Mouse (Mus musculus): ENCODE measurements around the gene Pcsk4. TPM values are rescaled to one million over a fixed set of nuclear protein-coding genes. Genes with fewer than 3 reads are reported as not detected.

The Pcsk4 gene
- total RNA-seq (2014; rRNA removed) (3.8 and 6.7 TPM in 2 replicates), polyA plus RNA-seq (2015; fragmentation: Nextera tagmentation; extraction: Ambion mirVana) (11.0 and 11.8 TPM in 2 replicates)

DNA sequence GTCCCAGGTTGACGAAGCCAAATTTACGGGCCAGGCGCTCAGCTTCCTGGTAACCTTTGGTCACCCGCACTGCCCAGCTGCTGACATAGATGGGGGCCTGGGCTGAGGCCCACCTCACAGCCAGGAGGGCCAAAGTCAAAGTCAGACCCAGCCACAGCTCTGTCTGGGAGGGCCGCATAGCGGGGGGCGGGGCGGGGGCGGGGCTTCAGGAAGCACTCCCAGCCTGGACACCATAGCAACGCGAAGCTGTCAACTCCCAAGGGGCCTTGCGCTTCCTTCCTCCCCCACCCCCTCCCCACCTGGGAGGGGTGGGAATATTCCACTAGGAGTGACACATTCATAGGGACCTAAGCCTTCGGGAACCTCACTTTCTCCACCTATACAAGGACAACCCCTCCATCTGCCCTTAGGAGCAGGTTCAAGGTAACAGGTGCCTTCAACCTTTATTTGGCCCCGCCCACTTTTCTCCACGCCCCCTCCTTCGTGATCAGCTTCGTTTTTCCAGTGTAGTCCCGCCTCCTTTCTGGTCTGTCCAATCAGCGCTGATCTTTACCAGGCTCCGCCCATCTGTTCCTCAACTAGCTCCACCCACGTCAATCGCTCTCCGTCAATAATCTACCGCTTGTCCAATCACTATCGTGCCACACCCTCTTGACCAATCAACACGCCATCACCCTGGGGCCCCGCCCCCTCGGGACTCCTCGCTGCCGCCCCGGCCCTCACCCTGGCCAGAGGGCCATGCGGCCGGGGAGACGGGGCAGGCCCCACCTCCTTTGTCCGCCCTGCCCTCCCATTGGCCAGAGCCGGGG, at the start of gene Pcsk4, which contains the start of gene Reep6:
Gene Pcsk4 (minus strand): TSS at position 226 of the 809 bp plus-strand sequence.
Gene Reep6 (plus strand): TSS at position 681 of the 809 bp plus-strand sequence.
- H3K9ac ChIP-seq (replicated peaks; ENCODE audit: low read length) = peak within 1 kb of the TSS; percentile 50
- peak within 1 kb of the TSS; percentile 74 for H3K4me2 ChIP-seq (ENCODE audit: low read depth, low read length)
- H3K27ac ChIP-seq = no peak within 1 kb of the TSS
- no peaks in the 10 kb centered on the region for H3K9me3 ChIP-seq (ENCODE audit: low read length)
- 5% methylated on average over 36 of the region's 36 CpGs for WGBS
- no peaks in the 10 kb centered on the region for H3K36me3 ChIP-seq (ENCODE audit: insufficient read depth, low read length)
- no peak for TF ChIP-seq CTCF (IDR thresholded peaks at IDR 0.05; ENCODE audit: low read depth)
- no peaks in the 10 kb centered on the region for H3K27me3 ChIP-seq (ENCODE audit: insufficient read depth, low read length)
- ATAC-seq (peak; percentile 97), DNase-seq (ENCODE audit: low spot score) (peak; percentile 98)
- peaks cover 6% of the 10 kb centered on the region for H3K4me1 ChIP-seq (ENCODE audit: insufficient read depth, low read length)
- H3K4me3 ChIP-seq (ENCODE audit: low read length) = peak within 1 kb of the TSS; percentile 44

DNA sequence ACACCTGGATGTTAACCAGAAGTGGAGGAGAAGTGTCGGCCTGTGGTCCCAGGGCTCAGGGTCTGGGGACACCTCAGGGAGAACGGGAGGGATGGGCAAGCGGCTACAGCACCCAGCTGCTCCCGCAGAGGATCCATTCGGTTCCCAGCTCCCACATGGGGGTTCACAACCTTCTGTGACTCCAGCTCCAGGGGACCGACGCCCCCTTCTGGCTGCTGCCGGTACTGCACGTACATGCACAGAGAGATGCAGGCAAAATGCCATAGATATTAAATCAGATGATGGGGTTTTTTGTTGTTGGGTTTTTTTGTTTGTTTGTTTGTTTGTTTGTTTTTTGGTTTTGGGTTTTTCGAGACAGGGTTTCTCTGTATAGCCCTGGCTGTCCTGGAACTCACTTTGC, 48.4 kb upstream of the Pcsk4 start:
- Histone ChIP-seq H3K27ac (no peak overlapping the region), H3K27me3 (ENCODE audit: insufficient read depth, low read length) (no peaks in the 10 kb centered on the region), H3K36me3 (ENCODE audit: insufficient read depth, low read length) (peaks cover 28% of the 10 kb centered on the region), H3K9ac (replicated peaks; ENCODE audit: low read length) (no peak overlapping the region), H3K4me3 (ENCODE audit: low read length) (no peak overlapping the region), H3K4me2 (ENCODE audit: low read depth, low read length) (no peak overlapping the region), H3K9me3 (ENCODE audit: low read length) (no peaks in the 10 kb centered on the region), H3K4me1 (ENCODE audit: insufficient read depth, low read length) (no peaks in the 10 kb centered on the region)
- no peak for DNase-seq (ENCODE audit: low spot score)
- peak; percentile 75 for TF ChIP-seq CTCF (IDR thresholded peaks at IDR 0.05; ENCODE audit: low read depth)
- 49% methylated on average over 10 of the region's 10 CpGs for WGBS
- no peak for ATAC-seq

GRCm38 (mm10) chr10:80376160-80376559, 46.9 kb upstream of the Pcsk4 start:
- no peaks in the 10 kb centered on the region for H3K4me1 ChIP-seq (ENCODE audit: insufficient read depth, low read length)
- peak; percentile 96 for TF ChIP-seq CTCF (IDR thresholded peaks at IDR 0.05; ENCODE audit: low read depth)
- DNase-seq (ENCODE audit: low spot score) (peak; percentile 97), ATAC-seq (peak; percentile 58)
- no peak overlapping the region for H3K27ac ChIP-seq
- no peaks in the 10 kb centered on the region for H3K27me3 ChIP-seq (ENCODE audit: insufficient read depth, low read length)
- peaks cover 15% of the 10 kb centered on the region for H3K36me3 ChIP-seq (ENCODE audit: insufficient read depth, low read length)
- WGBS = 1% methylated on average over 7 of the region's 7 CpGs
- H3K9ac ChIP-seq (replicated peaks; ENCODE audit: low read length) = no peak overlapping the region
- no peaks in the 10 kb centered on the region for H3K9me3 ChIP-seq (ENCODE audit: low read length)
- no peak overlapping the region for H3K4me2 ChIP-seq (ENCODE audit: low read depth, low read length)
- no peak overlapping the region for H3K4me3 ChIP-seq (ENCODE audit: low read length)

- no peak overlapping the region for H3K4me2 ChIP-seq (ENCODE audit: low read depth, low read length)
- H3K36me3 ChIP-seq (ENCODE audit: insufficient read depth, low read length) = no peaks in the 10 kb centered on the region
- no peak overlapping the region for H3K9ac ChIP-seq (replicated peaks; ENCODE audit: low read length)
- WGBS = 22% methylated on average over 6 of the region's 6 CpGs
- H3K27me3 ChIP-seq (ENCODE audit: insufficient read depth, low read length) = no peaks in the 10 kb centered on the region
- ATAC-seq (no peak), DNase-seq (ENCODE audit: low spot score) (peak; percentile 74)
- H3K4me3 ChIP-seq (ENCODE audit: low read length) = no peak overlapping the region
- no peaks in the 10 kb centered on the region for H3K4me1 ChIP-seq (ENCODE audit: insufficient read depth, low read length)
- peak; percentile 72 for TF ChIP-seq CTCF (IDR thresholded peaks at IDR 0.05; ENCODE audit: low read depth)
- H3K9me3 ChIP-seq (ENCODE audit: low read length) = no peaks in the 10 kb centered on the region
- H3K27ac ChIP-seq = no peak overlapping the region
These were observed 44.8 kb upstream of the Pcsk4 start for GRCm38 (mm10) chr10:80374063-80374462.

GRCm38 (mm10) chr10:80372706-80373105, 43.4 kb upstream of the Pcsk4 start:
- no peak overlapping the region; the same call in 1 of the 2 replicates for H3K9ac ChIP-seq (replicated peaks; ENCODE audit: low read length)
- H3K4me2 ChIP-seq (ENCODE audit: low read depth, low read length) = no peak overlapping the region
- ATAC-seq (no peak), DNase-seq (ENCODE audit: low spot score) (no peak)
- no peaks in the 10 kb centered on the region for H3K27me3 ChIP-seq (ENCODE audit: insufficient read depth, low read length)
- no peaks in the 10 kb centered on the region for H3K4me1 ChIP-seq (ENCODE audit: insufficient read depth, low read length)
- H3K36me3 ChIP-seq (ENCODE audit: insufficient read depth, low read length) = no peaks in the 10 kb centered on the region
- no peak for TF ChIP-seq CTCF (IDR thresholded peaks at IDR 0.05; ENCODE audit: low read depth)
- H3K4me3 ChIP-seq (ENCODE audit: low read length) = no peak overlapping the region
- WGBS = 71% methylated on average over 6 of the region's 6 CpGs
- no peak overlapping the region for H3K27ac ChIP-seq
- H3K9me3 ChIP-seq (ENCODE audit: low read length) = no peaks in the 10 kb centered on the region

GRCm38 (mm10) chr10:80371983-80372382, 42.7 kb upstream of the Pcsk4 start:
- Histone ChIP-seq H3K27me3 (ENCODE audit: insufficient read depth, low read length) (no peaks in the 10 kb centered on the region), H3K9ac (replicated peaks; ENCODE audit: low read length) (no peak overlapping the region), H3K4me2 (ENCODE audit: low read depth, low read length) (peak overlapping the region; percentile 41), H3K27ac (peak overlapping the region; percentile 54), H3K4me1 (ENCODE audit: insufficient read depth, low read length) (no peaks in the 10 kb centered on the region), H3K4me3 (ENCODE audit: low read length) (peak overlapping the region; percentile 14; the same call in 1 of the 2 replicates), H3K9me3 (ENCODE audit: low read length) (no peaks in the 10 kb centered on the region), H3K36me3 (ENCODE audit: insufficient read depth, low read length) (no peaks in the 10 kb centered on the region)
- no peak for DNase-seq (ENCODE audit: low spot score)
- ATAC-seq = no peak
- TF ChIP-seq CTCF (IDR thresholded peaks at IDR 0.05; ENCODE audit: low read depth) = no peak
- WGBS = 47% methylated on average over 9 of the region's 9 CpGs
